Mouse (Mus musculus) lung, embryonic 16.5 days (tissue): ENCODE measurements around the gene Zbtb37. TPM values are rescaled to one million over a fixed set of nuclear protein-coding genes. Genes with fewer than 3 reads are reported as not detected.
"Not testable (repeated sequence)": the region's sequence is repeated elsewhere in the genome, so short reads cannot be mapped to it uniquely, and the experiment has no call there.

ENCODE experiments used
- ATAC-seq: fragments of 200-750 bp; cut with Nextera tagmentation; 2 replicates; pipeline ENCODE4 v1.8.0; 2017; ENCODE audit warnings: low read depth, mild to moderate bottlenecking, moderate library complexity
- H3K27ac ChIP-seq: fragments of 300-500 bp; sonication (generic); 2 replicates; pipeline ENCODE4 v1.5.1; 2014; ENCODE audit warnings: mild to moderate bottlenecking, control low read depth, low read length
- H3K27me3 ChIP-seq: fragments of 300-500 bp; sonication (generic); 2 replicates; pipeline ENCODE4 v1.6.1; 2014; ENCODE audit warnings: low read depth, low read length, mixed read lengths; ENCODE audit not compliant: control insufficient read depth, insufficient read depth
- H3K36me3 ChIP-seq: fragments of 300-500 bp; sonication (generic); 2 replicates; pipeline ENCODE4 v1.6.1; 2014; ENCODE audit warnings: low read length; ENCODE audit not compliant: control insufficient read depth, insufficient read depth
- H3K4me1 ChIP-seq: fragments of 300-500 bp; sonication (generic); replicated peaks from 2 replicates; pipeline ENCODE4 v1.6.1; 2014; ENCODE audit warnings: low read length, mixed read lengths; ENCODE audit not compliant: control insufficient read depth, insufficient read depth
- H3K4me2 ChIP-seq: fragments of 300-500 bp; sonication (generic); 2 replicates; pipeline ENCODE4 v1.6.1; 2014; ENCODE audit warnings: low read depth, low read length, control low read depth
- H3K4me3 ChIP-seq: fragments of 300-500 bp; sonication (generic); 2 replicates; pipeline ENCODE4 v1.5.1; 2014; ENCODE audit warnings: mild to moderate bottlenecking, low read length, control low read depth
- H3K9ac ChIP-seq: fragments of 300-500 bp; sonication (generic); 2 replicates; pipeline ENCODE4 v1.6.1; 2014; ENCODE audit warnings: low read length, control low read depth
- H3K9me3 ChIP-seq: fragments of 300-500 bp; sonication (generic); 2 replicates; pipeline ENCODE4 v1.6.1; 2016; ENCODE audit warnings: low read length; ENCODE audit not compliant: control insufficient read depth
- WGBS: fragments of 180-500 bp; shearing (Covaris S2); extraction: QIAGEN DNeasy Blood & Tissue Kit; methylation state at CpG from one replicate; pipeline ENCODE4 v1.1.7; 2014; 5-methylcytosine and 5-hydroxymethylcytosine counted together
- polyA plus RNA-seq: library from polyadenylated mRNA; unstranded; fragments of >200 nt; fragmentation: Nextera tagmentation; extraction: Ambion mirVana; gene quantifications from 2 replicates; pipeline ENCODE4 v1.2.1, GENCODE M21; 2015

Zbtb37 gene
- polyA plus RNA-seq, 1 experiment from 2014 or later: 7.5 TPM

DNA sequence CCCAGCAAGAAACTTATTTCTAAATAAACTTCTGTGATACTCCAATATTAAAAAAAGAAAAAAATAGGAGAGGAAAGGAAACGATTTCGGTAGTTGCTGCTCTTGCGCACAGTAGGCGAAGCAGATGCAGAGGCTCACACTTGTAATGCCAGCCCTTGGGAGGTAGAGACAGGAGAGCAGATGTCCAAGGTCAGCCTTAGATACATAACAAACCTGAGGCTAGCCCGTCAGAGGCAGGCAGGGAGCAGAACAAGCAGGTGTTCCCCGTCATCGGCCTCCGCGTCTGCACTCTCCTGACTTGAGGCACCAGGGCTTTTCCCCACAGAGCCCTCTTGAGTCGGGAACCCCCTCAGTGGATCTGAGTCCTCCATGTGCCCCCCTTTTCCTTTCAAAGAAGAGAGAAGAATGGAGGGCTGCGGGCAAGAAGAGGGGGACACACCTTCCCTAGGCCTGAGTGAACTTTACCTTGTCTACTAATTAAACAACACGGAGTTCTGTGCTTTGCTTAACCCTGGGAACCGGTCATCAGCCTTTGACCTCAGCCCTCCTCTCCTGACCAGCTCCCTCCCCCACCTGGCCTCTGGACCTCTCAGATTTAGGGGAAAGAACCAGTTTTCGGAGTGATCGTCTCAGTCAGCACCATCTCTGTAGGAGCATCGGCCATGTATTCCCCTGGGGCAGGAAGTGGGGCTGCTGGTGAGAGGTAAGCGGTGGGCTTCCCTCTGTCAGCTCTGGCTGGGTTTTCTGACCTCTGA, 47.6 kb downstream of the Zbtb37 start:
- H3K36me3 ChIP-seq: no peaks in the 10 kb centered on the region
- H3K4me3 ChIP-seq: no peak overlapping the region
- H3K9ac ChIP-seq: no peak overlapping the region
- no peak for ATAC-seq
- H3K27me3 ChIP-seq: no peaks in the 10 kb centered on the region
- H3K4me2 ChIP-seq: no peak overlapping the region
- no peaks in the 10 kb centered on the region for H3K4me1 ChIP-seq
- WGBS: 63% methylated on average over 17 of the region's 17 CpGs
- no peak overlapping the region for H3K27ac ChIP-seq
- H3K9me3 ChIP-seq: no peaks in the 10 kb centered on the region

DNA sequence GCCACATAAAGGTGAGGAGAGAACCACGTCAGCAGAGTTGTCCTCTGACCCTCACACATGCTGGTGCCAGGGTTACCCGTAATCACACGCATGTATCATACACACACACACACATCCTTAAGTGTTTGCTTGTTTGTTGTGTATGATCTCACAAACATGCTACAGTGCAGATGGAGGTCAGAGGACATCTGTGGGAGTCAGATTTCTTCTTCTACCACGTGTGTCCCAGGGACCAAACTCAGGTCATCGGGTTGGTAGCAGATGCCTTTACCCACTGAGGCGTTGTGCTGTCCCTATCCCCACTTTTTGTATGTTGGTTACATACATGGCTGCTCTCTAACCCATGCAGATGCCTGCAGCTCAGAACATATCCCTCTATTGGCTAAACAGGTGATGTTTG, 49.2 kb downstream of the Zbtb37 start:
- 75% methylated on average over 6 of the region's 6 CpGs for WGBS
- Histone ChIP-seq H3K9ac (no peak overlapping the region), H3K27me3 (no peaks in the 10 kb centered on the region), H3K9me3 (no peaks in the 10 kb centered on the region), H3K4me1 (no peaks in the 10 kb centered on the region), H3K27ac (no peak overlapping the region), H3K4me3 (no peak overlapping the region), H3K36me3 (no peaks in the 10 kb centered on the region), H3K4me2 (no peak overlapping the region)
- no peak for ATAC-seq

DNA sequence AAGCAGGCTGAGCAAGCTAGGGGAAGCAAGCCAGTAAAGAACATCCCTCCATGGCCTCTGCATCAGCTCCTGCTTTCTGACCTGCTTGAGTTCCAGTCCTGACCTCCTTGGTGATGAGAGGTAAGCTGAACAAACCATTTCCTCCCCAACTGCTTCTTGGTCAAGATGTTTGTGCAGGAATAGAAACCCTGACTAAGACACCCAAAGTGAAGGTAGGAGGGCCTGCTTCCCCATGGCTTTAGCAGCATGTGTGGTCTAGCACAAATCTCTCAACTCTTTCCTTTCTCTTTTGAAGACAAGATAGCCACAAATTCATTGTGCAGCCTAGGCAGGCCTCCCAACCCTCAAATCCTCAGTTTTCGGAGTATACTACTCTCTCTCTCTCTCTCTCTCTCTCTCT, 49.9 kb downstream of the Zbtb37 start:
- H3K36me3 ChIP-seq, ATAC-seq, H3K9ac ChIP-seq, H3K4me1 ChIP-seq, H3K27ac ChIP-seq, H3K4me3 ChIP-seq, H3K4me2 ChIP-seq, H3K9me3 ChIP-seq, H3K27me3 ChIP-seq: not testable (repeated sequence)
- WGBS: 78% methylated on average over 1 of the region's 1 CpGs

DNA sequence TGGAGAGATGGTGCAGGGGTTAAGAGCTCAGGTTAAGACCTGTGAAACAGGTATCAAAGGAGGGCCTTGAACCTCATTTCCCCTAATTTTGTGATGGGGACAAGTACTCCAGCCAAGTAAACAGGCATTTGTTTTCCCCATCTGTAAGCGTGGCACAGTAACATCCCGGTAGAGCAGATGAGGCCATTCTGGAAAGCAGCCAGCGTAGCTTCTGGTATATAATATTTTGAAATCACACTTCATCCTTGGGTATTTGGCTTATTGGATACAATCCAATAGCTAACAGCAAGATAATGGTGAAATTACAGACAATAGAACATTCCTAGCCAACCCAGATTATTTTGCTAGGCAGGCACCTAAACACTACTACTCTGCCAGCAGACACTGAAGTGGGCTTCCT, 51.8 kb downstream of the Zbtb37 start:
- Histone ChIP-seq H3K36me3 (no peaks in the 10 kb centered on the region), H3K27me3 (no peaks in the 10 kb centered on the region), H3K9me3 (no peaks in the 10 kb centered on the region), H3K4me3 (no peak overlapping the region), H3K27ac (no peak overlapping the region), H3K4me1 (no peaks in the 10 kb centered on the region), H3K9ac (no peak overlapping the region), H3K4me2 (no peak overlapping the region)
- 0 out of 2 replicates have a peak, but pooled peaks have one; percentile 17 for ATAC-seq
- WGBS: 45% methylated on average over 3 of the region's 3 CpGs

DNA sequence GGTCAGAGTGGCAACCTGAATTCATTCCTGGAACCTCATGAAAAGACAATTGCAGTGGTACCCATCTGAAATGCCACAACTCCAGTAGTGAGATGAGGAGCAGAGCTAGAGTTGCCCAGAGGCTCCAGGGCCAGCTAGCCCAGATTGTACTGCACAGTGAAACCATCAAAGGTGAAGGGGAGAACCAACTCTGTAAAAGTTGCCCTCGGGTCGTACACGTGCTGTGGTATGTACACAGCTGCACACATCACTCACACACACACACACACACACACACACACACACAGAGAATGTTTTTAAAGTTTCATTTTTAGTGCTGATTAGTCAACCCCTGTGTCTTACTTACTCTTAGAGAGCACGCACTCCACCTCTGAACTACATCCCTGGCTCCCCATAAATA, 53.3 kb downstream of the Zbtb37 start:
- ATAC-seq: no peak
- no peaks in the 10 kb centered on the region for H3K4me1 ChIP-seq
- no peak overlapping the region for H3K27ac ChIP-seq
- no peaks in the 10 kb centered on the region for H3K9me3 ChIP-seq
- H3K4me3 ChIP-seq: no peak overlapping the region
- WGBS: 74% methylated on average over 4 of the region's 4 CpGs
- no peaks in the 10 kb centered on the region for H3K27me3 ChIP-seq
- H3K9ac ChIP-seq: no peak overlapping the region
- H3K36me3 ChIP-seq: no peaks in the 10 kb centered on the region
- no peak overlapping the region for H3K4me2 ChIP-seq

DNA sequence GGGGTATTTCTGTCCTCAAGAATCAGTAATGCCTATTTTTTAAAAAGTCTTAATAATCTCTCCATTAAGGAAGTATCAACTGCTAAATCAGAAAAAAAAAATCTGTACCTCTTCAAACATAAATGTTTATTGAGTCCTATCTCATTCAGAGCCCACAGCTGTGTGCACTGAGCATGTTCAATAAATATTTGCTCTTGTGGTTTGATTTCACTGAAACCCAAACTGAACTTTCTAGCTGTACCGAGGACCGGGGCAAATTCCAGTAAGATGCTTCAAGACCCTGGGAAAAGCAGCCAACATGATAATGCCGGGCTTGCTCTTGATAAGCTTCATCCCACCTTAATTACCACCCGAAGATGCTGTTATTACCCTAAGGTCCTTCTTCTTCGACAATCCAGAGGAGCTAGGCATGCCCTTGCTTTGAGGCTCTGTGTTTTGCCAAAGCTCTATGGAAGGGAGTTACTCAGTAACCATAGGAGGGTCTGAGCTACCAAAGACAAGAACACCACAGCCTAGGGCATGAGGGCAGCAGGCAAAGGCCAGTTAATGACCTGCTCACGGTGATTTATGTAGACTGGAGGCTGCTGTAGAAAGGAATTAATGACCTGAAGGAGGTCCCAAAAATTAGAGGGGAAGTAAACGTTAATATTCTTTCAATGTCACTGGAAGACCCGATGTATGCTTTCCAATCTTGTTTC, 54.0 kb downstream of the Zbtb37 start:
- no peaks in the 10 kb centered on the region for H3K27me3 ChIP-seq
- H3K36me3 ChIP-seq: peaks cover 5% of the 10 kb centered on the region; the same call in 1 of the 2 replicates
- 54% methylated on average over 8 of the region's 8 CpGs for WGBS
- no peaks in the 10 kb centered on the region for H3K9me3 ChIP-seq
- ATAC-seq: no peak
- no peak overlapping the region for H3K4me3 ChIP-seq
- H3K4me1 ChIP-seq: no peaks in the 10 kb centered on the region
- H3K9ac ChIP-seq: no peak overlapping the region
- H3K4me2 ChIP-seq: no peak overlapping the region
- H3K27ac ChIP-seq: no peak overlapping the region

DNA sequence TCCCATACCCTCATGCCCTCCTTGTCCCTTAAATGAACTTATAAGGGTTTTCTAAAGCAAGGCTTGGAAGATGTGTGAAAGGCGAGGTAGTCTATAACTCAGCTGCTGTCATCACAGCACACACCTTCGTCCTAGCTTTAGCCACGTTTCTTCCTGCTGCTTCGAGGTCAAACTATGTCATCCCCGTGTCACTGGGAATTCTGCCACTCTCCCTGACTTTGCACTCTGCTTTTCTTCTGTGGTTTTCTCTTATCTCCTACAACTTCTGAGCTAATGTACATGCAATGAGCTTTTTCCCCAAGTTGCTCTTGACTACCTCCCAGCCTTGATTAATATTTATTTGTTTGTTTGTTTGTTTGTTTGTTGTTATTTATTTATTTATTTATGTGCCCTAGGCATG, 54.6 kb downstream of the Zbtb37 start:
- no peak for ATAC-seq
- H3K27me3 ChIP-seq: no peaks in the 10 kb centered on the region
- no peaks in the 10 kb centered on the region for H3K9me3 ChIP-seq
- H3K9ac ChIP-seq: no peak overlapping the region
- H3K4me1 ChIP-seq: no peaks in the 10 kb centered on the region
- H3K4me3 ChIP-seq: no peak overlapping the region
- WGBS: 68% methylated on average over 5 of the region's 5 CpGs
- no peak overlapping the region for H3K27ac ChIP-seq
- H3K4me2 ChIP-seq: no peak overlapping the region
- H3K36me3 ChIP-seq: peaks cover 5% of the 10 kb centered on the region; the same call in 1 of the 2 replicates

DNA sequence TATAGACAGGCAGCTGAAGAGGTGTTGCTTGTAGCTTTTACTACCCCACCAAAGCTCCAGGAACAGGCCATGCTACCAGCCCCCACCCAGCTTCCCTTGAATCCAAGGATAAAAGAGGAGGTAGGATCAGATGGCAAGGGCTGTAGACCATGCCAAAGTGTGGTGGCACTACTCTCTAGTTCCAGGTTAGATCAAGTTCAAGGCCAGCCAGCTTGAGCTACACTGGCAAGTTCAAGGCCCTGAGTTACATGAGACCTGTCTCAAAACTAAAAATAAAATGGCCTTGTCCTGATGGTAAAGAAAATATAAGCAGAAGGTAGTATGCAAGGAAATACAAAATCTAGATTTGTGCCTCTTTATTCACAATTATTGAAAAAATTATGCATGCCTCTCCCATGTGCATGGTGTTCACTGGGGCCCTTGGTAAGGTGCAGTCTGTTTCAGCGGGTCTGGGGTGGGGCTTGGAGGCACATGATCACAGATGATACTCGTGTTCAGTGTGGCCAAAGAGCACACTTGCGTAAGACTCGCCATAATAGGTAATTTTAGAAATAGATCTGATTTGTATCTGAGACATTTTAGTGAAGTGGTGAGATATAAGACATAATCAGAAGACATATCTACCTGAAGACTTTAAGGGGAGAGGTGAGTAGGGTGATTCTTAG, 56.4 kb downstream of the Zbtb37 start, which contains the start of gene Serpinc1:
TSS of gene Serpinc1 (plus strand) at position 515 of the 665 bp plus-strand sequence.
- no peaks in the 10 kb centered on the region for H3K4me1 ChIP-seq
- ATAC-seq: no peak
- 83% methylated on average over 4 of the region's 4 CpGs for WGBS
- H3K36me3 ChIP-seq: peaks cover 5% of the 10 kb centered on the region; the same call in 1 of the 2 replicates
- H3K4me2 ChIP-seq: no peak within 1 kb of the TSS
- no peaks in the 10 kb centered on the region for H3K27me3 ChIP-seq
- no peak within 1 kb of the TSS for H3K27ac ChIP-seq
- H3K9ac ChIP-seq: no peak within 1 kb of the TSS
- H3K9me3 ChIP-seq: no peaks in the 10 kb centered on the region
- no peak within 1 kb of the TSS for H3K4me3 ChIP-seq

DNA sequence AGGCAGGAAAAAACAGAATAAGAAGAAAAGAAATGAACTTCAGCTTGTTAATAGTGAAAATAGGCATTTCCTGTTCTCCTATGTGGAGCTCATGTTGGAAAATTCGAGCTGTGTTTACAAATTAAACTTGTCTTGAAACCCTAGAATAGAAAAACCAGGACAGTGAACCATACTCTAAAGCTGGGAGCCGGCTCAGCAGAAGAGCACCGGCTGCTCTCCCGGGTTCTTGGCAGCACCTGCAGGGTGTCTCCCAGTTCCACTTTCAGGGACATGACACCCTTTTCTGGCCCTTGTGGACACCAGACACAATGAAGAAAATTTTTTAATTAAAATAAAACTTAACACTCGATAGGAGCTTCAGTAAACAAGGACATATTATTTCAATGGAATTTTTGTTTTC, 66.0 kb downstream of the Zbtb37 start:
- no peak overlapping the region for H3K4me3 ChIP-seq
- no peaks in the 10 kb centered on the region for H3K27me3 ChIP-seq
- H3K36me3 ChIP-seq: peaks cover 22% of the 10 kb centered on the region
- WGBS: 80% methylated on average over 5 of the region's 5 CpGs
- no peak for ATAC-seq
- no peak overlapping the region for H3K27ac ChIP-seq
- no peaks in the 10 kb centered on the region for H3K9me3 ChIP-seq
- H3K9ac ChIP-seq: no peak overlapping the region
- no peaks in the 10 kb centered on the region for H3K4me1 ChIP-seq
- no peak overlapping the region for H3K4me2 ChIP-seq
